ENCODE assay signal across 11 mouse cellular contexts in genomic region chr11:93273906-93274305, GRCm38 (mm10).
DNase-seq lines count a peak whose midpoint lies in the region; ATAC-seq and TF ChIP-seq lines count a peak whose summit lies in the region.
"Had no signal": no experiment of that assay in that cellular context is flagged by ENCODE, and none has a peak within 500 bp of the region (broad histone marks: within the 10 kb centered on the region; RNA-seq: fewer than 3 reads in every experiment).

No protein-coding gene starts in this region.

- no peak overlapping the region for H3K4me3 ChIP-seq in heart, embryonic 14.5 days (ENCODE audit: control insufficient read depth in 1 of 2, insufficient read depth in 1 of 2, low read depth in 1 of 2, low read length in 2 of 2)
- no peak overlapping the region for H3K4me3 ChIP-seq in lung, postnatal 0 days (ENCODE audit: low read depth, low read length)
- H3K4me3 ChIP-seq in thymus, adult 2 months (ENCODE audit: control insufficient read depth, insufficient read depth, low read length), result no peak overlapping the region
- H3K4me3 ChIP-seq: lung, embryonic 15.5 days had no signal

- 20% methylated on average over 6 of the region's 6 CpGs for WGBS in heart, embryonic 14.5 days
- 27% methylated on average over 6 of the region's 6 CpGs for WGBS in lung, postnatal 0 days
- 30% methylated on average over 6 of the region's 6 CpGs for WGBS in thymus, adult 2 months

- TF ChIP-seq EP300 in lung, postnatal 0 days (IDR thresholded peaks at IDR 0.05), result no peak

- TF ChIP-seq CTCF in lung, postnatal 0 days (IDR thresholded peaks at IDR 0.05), result no peak
- TF ChIP-seq CTCF in thymus, adult 2 months (IDR thresholded peaks at IDR 0.05; ENCODE audit: borderline replicate concordance, control insufficient read depth, extremely low read depth, insufficient read depth, low read length, poor library complexity), result no peak

- H3K9me3 ChIP-seq in heart, embryonic 14.5 days (ENCODE audit: control insufficient read depth, low read length), result no peaks in the 10 kb centered on the region
- H3K9me3 ChIP-seq in lung, postnatal 0 days (ENCODE audit: low read length), result no peaks in the 10 kb centered on the region
- H3K9me3 ChIP-seq: lung, embryonic 15.5 days had no signal

- H3K9ac ChIP-seq in heart, embryonic 14.5 days (ENCODE audit: low read length), result no peak overlapping the region
- no peak overlapping the region for H3K9ac ChIP-seq in lung, postnatal 0 days (replicated peaks; ENCODE audit: low read depth)
- H3K9ac ChIP-seq: hindbrain, embryonic 14.5 days; lung, embryonic 15.5 days had no signal

- H3K4me2 ChIP-seq in heart, embryonic 14.5 days (ENCODE audit: low read length), result no peak overlapping the region
- H3K4me2 ChIP-seq in lung, postnatal 0 days (replicated peaks; ENCODE audit: low read depth, low read length), result no peak overlapping the region
- H3K4me2 ChIP-seq: hindbrain, embryonic 14.5 days; lung, embryonic 15.5 days had no signal

- ATAC-seq in heart, embryonic 14.5 days (ENCODE audit: insufficient number of reproducible peaks, insufficient read depth, low FRiP score, low read depth), result peak; percentile 50
- ATAC-seq in lung, postnatal 0 days, result peak; percentile 44; the same call in 1 of the 2 replicates

- H3K4me1 ChIP-seq in heart, embryonic 14.5 days (ENCODE audit: control insufficient read depth in 2 of 2, insufficient read depth in 2 of 2, low read length in 2 of 2), result peaks cover 0 to 2% of the 10 kb centered on the region in 2 experiments; a peak in 1 of 4 replicates
- no peaks in the 10 kb centered on the region for H3K4me1 ChIP-seq in lung, postnatal 0 days (ENCODE audit: insufficient read depth, low read depth, low read length)
- H3K4me1 ChIP-seq in thymus, adult 2 months (replicated peaks; ENCODE audit: control insufficient read depth, insufficient read depth, low read length), result no peaks in the 10 kb centered on the region
- H3K4me1 ChIP-seq: lung, embryonic 15.5 days had no signal

- no peaks in the 10 kb centered on the region for H3K36me3 ChIP-seq in heart, embryonic 14.5 days (ENCODE audit: control insufficient read depth, insufficient read depth, low read length)
- H3K36me3 ChIP-seq in lung, postnatal 0 days (ENCODE audit: insufficient read depth, low read length), result no peaks in the 10 kb centered on the region
- H3K36me3 ChIP-seq in thymus, adult 2 months (ENCODE audit: control insufficient read depth, insufficient read depth, low read length), result no peaks in the 10 kb centered on the region
- H3K36me3 ChIP-seq: lung, embryonic 15.5 days had no signal

- TF ChIP-seq POLR2A in thymus, adult 2 months (IDR thresholded peaks at IDR 0.05; ENCODE audit: control insufficient read depth, extremely low read depth, insufficient read depth, low read length, poor library complexity), result no peak

- no peaks in the 10 kb centered on the region for H3K27me3 ChIP-seq in heart, embryonic 14.5 days (ENCODE audit: control insufficient read depth, insufficient read depth, low read length)
- no peaks in the 10 kb centered on the region for H3K27me3 ChIP-seq in lung, postnatal 0 days (replicated peaks; ENCODE audit: insufficient read depth, low read length)
- H3K27me3 ChIP-seq in thymus, adult 2 months (ENCODE audit: control insufficient read depth, insufficient read depth, low read length), result no peaks in the 10 kb centered on the region
- H3K27me3 ChIP-seq: lung, embryonic 15.5 days had no signal

- no peak for DNase-seq in heart, postnatal 25 days (ENCODE audit: low spot score)
- DNase-seq in lung, postnatal 0 days (ENCODE audit: low spot score), result peak; percentile 54
- DNase-seq in lung, postnatal 36 days, result no peak
- peak; percentile 70 to 74 for DNase-seq in left cerebral cortex, adult 9 months (ENCODE audit: low spot score in 2 of 2)
- DNase-seq in retina, postnatal 1 day, result no peak
- DNase-seq in T-cell, adult 2 months (ENCODE audit: low spot score), result no peak
- DNase-seq in thymus, adult 2 months, result no peak
- DNase-seq: embryo, embryonic 11 days had no signal

- H3K27ac ChIP-seq in heart, embryonic 14.5 days (replicated peaks in 1 of 2; ENCODE audit: control insufficient read depth in 1 of 2, insufficient read depth in 1 of 2, low read depth in 2 of 2, low read length in 2 of 2), result no peak overlapping the region
- no peak overlapping the region for H3K27ac ChIP-seq in lung, postnatal 0 days (ENCODE audit: low read length)
- no peak overlapping the region for H3K27ac ChIP-seq in thymus, adult 2 months (ENCODE audit: control insufficient read depth, insufficient read depth, low read length)
- H3K27ac ChIP-seq: hindbrain, embryonic 14.5 days; lung, embryonic 15.5 days had no signal

- intact Hi-C loops in heart, postnatal 25 days (cut with DNase I), result no loop called here

Comparison
In these comparisons a context has a peak if more than half of its experiments do, and no peak if none do; other contexts are left out.
1. DNase-seq: peak in lung, postnatal 0 days (single experiment) and left cerebral cortex, adult 9 months (2 of 2); none in heart, postnatal 25 days (single experiment), lung, postnatal 36 days (single experiment), retina, postnatal 1 day (single experiment), T-cell, adult 2 months (single experiment) and thymus, adult 2 months (single experiment).